Mouse (Mus musculus): ENCODE measurements around the gene Kcnj10. TPM values are rescaled to one million over a fixed set of nuclear protein-coding genes. Genes with fewer than 3 reads are reported as not detected.

Kcnj10 gene
- total and polyA plus RNA-seq, 2 experiments: 0.34 to 0.37 TPM

- H3K79me2 ChIP-seq (ENCODE audit: control insufficient read depth, insufficient read depth, low read length): peaks cover 6% of the 10 kb centered on the region; the same call in 1 of the 2 replicates
- peak overlapping the region; percentile 13 for H3K27ac ChIP-seq (replicated peaks; ENCODE audit: insufficient read depth, low read depth, low read length)
- no peak for DNase-seq (ENCODE audit: extremely low read depth, low read depth, low spot score)
- H3K4me1 ChIP-seq (ENCODE audit: control insufficient read depth, insufficient read depth, low read length): peaks cover 3% of the 10 kb centered on the region; the same call in 1 of the 2 replicates
- no peaks in the 10 kb centered on the region for H3K27me3 ChIP-seq (ENCODE audit: control insufficient read depth, insufficient read depth, low read length)
- peak overlapping the region; percentile 71 for H3K9ac ChIP-seq (ENCODE audit: low read depth, low read length)
- 2% methylated on average over 62 of the region's 62 CpGs for WGBS
- peaks cover 7% of the 10 kb centered on the region for H3K36me3 ChIP-seq (ENCODE audit: control insufficient read depth, insufficient read depth, low read length)
- TF ChIP-seq CTCF (IDR thresholded peaks at IDR 0.05; ENCODE audit: low read depth, low read length) (no peak), POLR2A (IDR thresholded peaks at IDR 0.05; ENCODE audit: extremely low read depth, insufficient read depth, low read length) (no peak)
- H3K4me3 ChIP-seq (ENCODE audit: insufficient read depth, low read depth, low read length): peak overlapping the region; percentile 78
These were observed 35.9 kb downstream of the Kcnj10 start for GRCm38 (mm10) chr1:172376758-172377458.

GRCm38 (mm10) chr1:172380066-172380465 lies 39.1 kb downstream of the Kcnj10 start:
- no peak for DNase-seq (ENCODE audit: extremely low read depth, low read depth, low spot score)
- 78% methylated on average over 10 of the region's 10 CpGs for WGBS
- H3K36me3 ChIP-seq (ENCODE audit: control insufficient read depth, insufficient read depth, low read length): peaks cover 9% of the 10 kb centered on the region
- H3K27ac ChIP-seq (replicated peaks; ENCODE audit: insufficient read depth, low read depth, low read length): no peak overlapping the region
- no peak overlapping the region for H3K4me3 ChIP-seq (ENCODE audit: insufficient read depth, low read depth, low read length)
- H3K27me3 ChIP-seq (ENCODE audit: control insufficient read depth, insufficient read depth, low read length): no peaks in the 10 kb centered on the region
- peaks cover 3% of the 10 kb centered on the region; the same call in 1 of the 2 replicates for H3K4me1 ChIP-seq (ENCODE audit: control insufficient read depth, insufficient read depth, low read length)
- TF ChIP-seq CTCF (IDR thresholded peaks at IDR 0.05; ENCODE audit: low read depth, low read length) (no peak), POLR2A (IDR thresholded peaks at IDR 0.05; ENCODE audit: extremely low read depth, insufficient read depth, low read length) (no peak)
- peaks cover 6% of the 10 kb centered on the region; the same call in 1 of the 2 replicates for H3K79me2 ChIP-seq (ENCODE audit: control insufficient read depth, insufficient read depth, low read length)
- H3K9ac ChIP-seq (ENCODE audit: low read depth, low read length): no peak overlapping the region

GRCm38 (mm10) chr1:172382090-172382489 lies 41.1 kb downstream of the Kcnj10 start:
- no peak for TF ChIP-seq CTCF (IDR thresholded peaks at IDR 0.05; ENCODE audit: low read depth, low read length)
- no peak for TF ChIP-seq POLR2A (IDR thresholded peaks at IDR 0.05; ENCODE audit: extremely low read depth, insufficient read depth, low read length)
- peaks cover 3% of the 10 kb centered on the region; the same call in 1 of the 2 replicates for H3K4me1 ChIP-seq (ENCODE audit: control insufficient read depth, insufficient read depth, low read length)
- no peak overlapping the region for H3K9ac ChIP-seq (ENCODE audit: low read depth, low read length)
- H3K79me2 ChIP-seq (ENCODE audit: control insufficient read depth, insufficient read depth, low read length): no peaks in the 10 kb centered on the region; the same call in 1 of the 2 replicates
- H3K27ac ChIP-seq (replicated peaks; ENCODE audit: insufficient read depth, low read depth, low read length): no peak overlapping the region
- 95% methylated on average over 1 of the region's 1 CpGs for WGBS
- H3K27me3 ChIP-seq (ENCODE audit: control insufficient read depth, insufficient read depth, low read length): no peaks in the 10 kb centered on the region
- no peak overlapping the region for H3K4me3 ChIP-seq (ENCODE audit: insufficient read depth, low read depth, low read length)
- no peak for DNase-seq (ENCODE audit: extremely low read depth, low read depth, low spot score)
- peaks cover 9% of the 10 kb centered on the region for H3K36me3 ChIP-seq (ENCODE audit: control insufficient read depth, insufficient read depth, low read length)

GRCm38 (mm10) chr1:172387246-172387645 lies 46.2 kb downstream of the Kcnj10 start:
- Histone ChIP-seq H3K36me3 (ENCODE audit: control insufficient read depth, insufficient read depth, low read length) (peaks cover 2% of the 10 kb centered on the region; the same call in 1 of the 2 replicates), H3K4me1 (ENCODE audit: control insufficient read depth, insufficient read depth, low read length) (no peaks in the 10 kb centered on the region), H3K4me3 (ENCODE audit: insufficient read depth, low read depth, low read length) (no peak overlapping the region), H3K27ac (replicated peaks; ENCODE audit: insufficient read depth, low read depth, low read length) (no peak overlapping the region), H3K79me2 (ENCODE audit: control insufficient read depth, insufficient read depth, low read length) (no peaks in the 10 kb centered on the region), H3K27me3 (ENCODE audit: control insufficient read depth, insufficient read depth, low read length) (no peaks in the 10 kb centered on the region), H3K9ac (ENCODE audit: low read depth, low read length) (no peak overlapping the region)
- no peak for DNase-seq (ENCODE audit: extremely low read depth, low read depth, low spot score)
- TF ChIP-seq POLR2A (IDR thresholded peaks at IDR 0.05; ENCODE audit: extremely low read depth, insufficient read depth, low read length) (no peak), CTCF (IDR thresholded peaks at IDR 0.05; ENCODE audit: low read depth, low read length) (no peak)
- 87% methylated on average over 5 of the region's 5 CpGs for WGBS

GRCm38 (mm10) chr1:172390769-172391168 lies 49.8 kb downstream of the Kcnj10 start:
- no peak for DNase-seq (ENCODE audit: extremely low read depth, low read depth, low spot score)
- H3K4me1 ChIP-seq (ENCODE audit: control insufficient read depth, insufficient read depth, low read length): no peaks in the 10 kb centered on the region
- WGBS: 64% methylated on average over 1 of the region's 1 CpGs
- H3K27me3 ChIP-seq (ENCODE audit: control insufficient read depth, insufficient read depth, low read length): no peaks in the 10 kb centered on the region
- no peak for TF ChIP-seq POLR2A (IDR thresholded peaks at IDR 0.05; ENCODE audit: extremely low read depth, insufficient read depth, low read length)
- no peak for TF ChIP-seq CTCF (IDR thresholded peaks at IDR 0.05; ENCODE audit: low read depth, low read length)
- no peak overlapping the region for H3K9ac ChIP-seq (ENCODE audit: low read depth, low read length)
- H3K27ac ChIP-seq (replicated peaks; ENCODE audit: insufficient read depth, low read depth, low read length): no peak overlapping the region
- H3K4me3 ChIP-seq (ENCODE audit: insufficient read depth, low read depth, low read length): no peak overlapping the region
- H3K36me3 ChIP-seq (ENCODE audit: control insufficient read depth, insufficient read depth, low read length): no peaks in the 10 kb centered on the region
- no peaks in the 10 kb centered on the region for H3K79me2 ChIP-seq (ENCODE audit: control insufficient read depth, insufficient read depth, low read length)
